Mouse (Mus musculus): ENCODE data around the gene Notch4. TPM values are rescaled to one million over a fixed set of nuclear protein-coding genes. Genes with fewer than 3 reads are reported as not detected.
A peak's percentile ranks its signal among the peaks of the same experiment; 100 is the strongest.

Gene Notch4
- polyA plus RNA-seq, 1 experiment from 2014 or later: 6.9 TPM

- H3K36me3 ChIP-seq: peaks cover 16% of the 10 kb centered on the region
- H3K9ac ChIP-seq: 0 out of 2 replicates have a peak overlapping the region, but pooled peaks have one; percentile 19
- ATAC-seq (ENCODE audit: insufficient number of reproducible peaks, insufficient read depth, low FRiP score, low TSS enrichment): no peak
- H3K4me2 ChIP-seq (replicated peaks): no peak overlapping the region
- no peaks in the 10 kb centered on the region for H3K27me3 ChIP-seq
- WGBS: 88% methylated on average over 12 of the region's 12 CpGs
- no peak overlapping the region for H3K4me3 ChIP-seq
- no peaks in the 10 kb centered on the region for H3K9me3 ChIP-seq
- H3K4me1 ChIP-seq: peaks cover 42% of the 10 kb centered on the region
- H3K27ac ChIP-seq: no peak overlapping the region
Observed at GRCm38 (mm10) chr17:34601796-34602195, 37.7 kb downstream of the Notch4 start.

- Histone ChIP-seq H3K36me3 (peaks cover 23% of the 10 kb centered on the region), H3K4me3 (peak within 1 kb of the TSS; percentile 97), H3K9me3 (no peaks in the 10 kb centered on the region), H3K4me2 (replicated peaks) (peak within 1 kb of the TSS; percentile 91), H3K9ac (peak within 1 kb of the TSS; percentile 97), H3K27me3 (no peaks in the 10 kb centered on the region), H3K4me1 (peaks cover 40% of the 10 kb centered on the region), H3K27ac (peak within 1 kb of the TSS; percentile 91)
- peak; percentile 95 for ATAC-seq (ENCODE audit: insufficient number of reproducible peaks, insufficient read depth, low FRiP score, low TSS enrichment)
- 2% methylated on average over 30 of the region's 30 CpGs for WGBS
Observed at GRCm38 (mm10) chr17:34603375-34604060, 39.5 kb downstream of the Notch4 start, which contains the start of gene Rnf5. Rnf5 (minus strand) TSS chr17:34603690.

- H3K4me2 ChIP-seq (replicated peaks): peak within 1 kb of the TSS; percentile 91
- no peaks in the 10 kb centered on the region for H3K27me3 ChIP-seq
- H3K4me1 ChIP-seq: peaks cover 41% of the 10 kb centered on the region
- H3K9ac ChIP-seq: peak within 1 kb of the TSS; percentile 97
- no peaks in the 10 kb centered on the region for H3K9me3 ChIP-seq
- peak within 1 kb of the TSS; percentile 97 for H3K4me3 ChIP-seq
- H3K27ac ChIP-seq: peak within 1 kb of the TSS; percentile 91
- peaks cover 23% of the 10 kb centered on the region for H3K36me3 ChIP-seq
- WGBS: under 1% methylated on average over 34 of the region's 35 CpGs
- peak; percentile 80 for ATAC-seq (ENCODE audit: insufficient number of reproducible peaks, insufficient read depth, low FRiP score, low TSS enrichment)
Observed at GRCm38 (mm10) chr17:34604061-34604508, 40.0 kb downstream of the Notch4 start, which contains the start of gene Agpat1. Agpat1 (plus strand) TSS chr17:34604262.

- Histone ChIP-seq H3K4me2 (replicated peaks) (peak overlapping the region; percentile 91), H3K4me3 (peak overlapping the region; percentile 97), H3K36me3 (peaks cover 23% of the 10 kb centered on the region), H3K9ac (peak overlapping the region; percentile 97), H3K9me3 (no peaks in the 10 kb centered on the region), H3K27ac (peak overlapping the region; percentile 91), H3K27me3 (no peaks in the 10 kb centered on the region), H3K4me1 (peaks cover 41% of the 10 kb centered on the region)
- ATAC-seq (ENCODE audit: insufficient number of reproducible peaks, insufficient read depth, low FRiP score, low TSS enrichment): no peak; the same call in 1 of the 2 replicates
- 17% methylated on average over 24 of the region's 24 CpGs for WGBS
Observed at GRCm38 (mm10) chr17:34604511-34605237, 40.6 kb downstream of the Notch4 start.

GRCm38 (mm10) chr17:34605609-34606008 is 41.5 kb downstream of the Notch4 start:
- H3K27me3 ChIP-seq: no peaks in the 10 kb centered on the region
- under 1% methylated on average over 30 of the region's 30 CpGs for WGBS
- ATAC-seq (ENCODE audit: insufficient number of reproducible peaks, insufficient read depth, low FRiP score, low TSS enrichment): peak; percentile 42

GRCm38 (mm10) chr17:34606186-34607039 is 42.3 kb downstream of the Notch4 start:
- H3K36me3 ChIP-seq: peaks cover 26% of the 10 kb centered on the region
- H3K4me1 ChIP-seq: peaks cover 41% of the 10 kb centered on the region
- H3K27me3 ChIP-seq: no peaks in the 10 kb centered on the region
- WGBS: 16% methylated on average over 32 of the region's 32 CpGs
- peak overlapping the region; percentile 97 for H3K4me3 ChIP-seq
- H3K9ac ChIP-seq: peak overlapping the region; percentile 97
- H3K4me2 ChIP-seq (replicated peaks): peak overlapping the region; percentile 91
- peak overlapping the region; percentile 91 for H3K27ac ChIP-seq
- H3K9me3 ChIP-seq: no peaks in the 10 kb centered on the region
- no peak for ATAC-seq (ENCODE audit: insufficient number of reproducible peaks, insufficient read depth, low FRiP score, low TSS enrichment)

More at GRCm38 (mm10) chr17:34605609-34606008, 41.5 kb downstream of the Notch4 start:
- Histone ChIP-seq H3K36me3 (peaks cover 24% of the 10 kb centered on the region), H3K9ac (peak overlapping the region; percentile 97), H3K4me2 (replicated peaks) (peak overlapping the region; percentile 91), H3K9me3 (no peaks in the 10 kb centered on the region), H3K4me3 (peak overlapping the region; percentile 97), H3K4me1 (peaks cover 41% of the 10 kb centered on the region), H3K27ac (peak overlapping the region; percentile 91)

GRCm38 (mm10) chr17:34607997-34608396 is 43.9 kb downstream of the Notch4 start:
- whole genome bisulfite sequencing: 89% methylated on average over 7 of the region's 7 CpGs
- H3K4me3 ChIP-seq: no peak overlapping the region
- H3K27ac ChIP-seq: no peak overlapping the region
- no peaks in the 10 kb centered on the region for H3K27me3 ChIP-seq
- H3K9ac ChIP-seq: no peak overlapping the region
- ATAC-seq (ENCODE audit: insufficient number of reproducible peaks, insufficient read depth, low FRiP score, low TSS enrichment): no peak
- no peak overlapping the region for H3K4me2 ChIP-seq (replicated peaks)
- H3K4me1 ChIP-seq: peaks cover 30% of the 10 kb centered on the region
- no peaks in the 10 kb centered on the region for H3K9me3 ChIP-seq
- H3K36me3 ChIP-seq: peaks cover 35% of the 10 kb centered on the region

- peaks cover 19% of the 10 kb centered on the region for H3K4me1 ChIP-seq
Observed at GRCm38 (mm10) chr17:34611050-34611449, 47.0 kb downstream of the Notch4 start.

GRCm38 (mm10) chr17:34613054-34613645 is 49.1 kb downstream of the Notch4 start:
- Histone ChIP-seq H3K27me3 (no peaks in the 10 kb centered on the region), H3K27ac (no peak overlapping the region), H3K9ac (no peak overlapping the region), H3K36me3 (peaks cover 64% of the 10 kb centered on the region), H3K4me3 (no peak overlapping the region), H3K4me1 (peaks cover 5% of the 10 kb centered on the region; the same call in 1 of the 2 replicates), H3K9me3 (no peaks in the 10 kb centered on the region), H3K4me2 (replicated peaks) (no peak overlapping the region)
- ATAC-seq (ENCODE audit: insufficient number of reproducible peaks, insufficient read depth, low FRiP score, low TSS enrichment): no peak
- WGBS: 86% methylated on average over 11 of the region's 11 CpGs

More at GRCm38 (mm10) chr17:34611050-34611449, 47.0 kb downstream of the Notch4 start:
- 91% methylated on average over 8 of the region's 8 CpGs for WGBS
- Histone ChIP-seq H3K4me3 (no peak overlapping the region), H3K4me2 (replicated peaks) (no peak overlapping the region), H3K36me3 (peaks cover 53% of the 10 kb centered on the region), H3K9ac (no peak overlapping the region), H3K27ac (no peak overlapping the region), H3K27me3 (no peaks in the 10 kb centered on the region), H3K9me3 (no peaks in the 10 kb centered on the region)
- no peak for ATAC-seq (ENCODE audit: insufficient number of reproducible peaks, insufficient read depth, low FRiP score, low TSS enrichment)

- H3K4me3 ChIP-seq: no peak overlapping the region
- H3K27me3 ChIP-seq: no peaks in the 10 kb centered on the region
- no peak overlapping the region for H3K9ac ChIP-seq
- no peaks in the 10 kb centered on the region for H3K9me3 ChIP-seq
- H3K27ac ChIP-seq: no peak overlapping the region
- peaks cover 62% of the 10 kb centered on the region for H3K36me3 ChIP-seq
- WGBS: 93% methylated on average over 10 of the region's 10 CpGs
- no peaks in the 10 kb centered on the region for H3K4me1 ChIP-seq
- no peak overlapping the region; the same call in 1 of the 2 replicates for H3K4me2 ChIP-seq (replicated peaks)
- no peak for ATAC-seq (ENCODE audit: insufficient number of reproducible peaks, insufficient read depth, low FRiP score, low TSS enrichment)
Observed at GRCm38 (mm10) chr17:34613830-34614229, 49.8 kb downstream of the Notch4 start.

GRCm38 (mm10) chr17:34615871-34616270 is 51.8 kb downstream of the Notch4 start, which contains the start of gene Egfl8:
Egfl8 (minus strand) TSS chr17:34615971.
- no peak for ATAC-seq (ENCODE audit: insufficient number of reproducible peaks, insufficient read depth, low FRiP score, low TSS enrichment)
- no peak within 1 kb of the TSS for H3K9ac ChIP-seq
- H3K4me3 ChIP-seq: no peak within 1 kb of the TSS

More at GRCm38 (mm10) chr17:34615871-34616270, 51.8 kb downstream of the Notch4 start, which contains the start of gene Egfl8:
- H3K27me3 ChIP-seq: no peaks in the 10 kb centered on the region
- H3K9me3 ChIP-seq: no peaks in the 10 kb centered on the region
- H3K27ac ChIP-seq: no peak within 1 kb of the TSS; the same call in 1 of the 2 replicates
- H3K4me1 ChIP-seq: no peaks in the 10 kb centered on the region
- peaks cover 62% of the 10 kb centered on the region for H3K36me3 ChIP-seq
- WGBS: 44% methylated on average over 6 of the region's 6 CpGs
- H3K4me2 ChIP-seq (replicated peaks): no peak within 1 kb of the TSS

Measured in embryonic facial prominence, embryonic 12.5 days (tissue).